Mouse (Mus musculus) hindbrain, embryonic 14.5 days (tissue): ENCODE measurements at regions not wholly inside any gene's neighbourhood (a gene's known extent, or its start where the extent isn't known, plus 50 kb on each side); places are given as distances from the start of the nearest gene placed in this dataset.

Experiments
- ATAC-seq: fragments of 200-750 bp; cut with Nextera tagmentation; 2 replicates; pipeline ENCODE4 v1.8.0; 2017; ENCODE audit warnings: moderate number of reproducible peaks, mild to moderate bottlenecking, moderate TSS enrichment, moderate library complexity; ENCODE audit not compliant: low FRiP score
- DNase-seq: peaks from one replicate; pipeline ENCODE4 v3.0.0-alpha.2; 2015; ENCODE audit warnings: low spot score
- H3K27ac ChIP-seq: fragments of 300-500 bp; sonication (generic); 2 replicates; pipeline ENCODE4 v1.5.1; 2014; ENCODE audit warnings: mild to moderate bottlenecking, moderate library complexity
- H3K27me3 ChIP-seq: fragments of 300-500 bp; sonication (generic); 2 replicates; pipeline ENCODE4 v1.6.1; 2014; ENCODE audit warnings: mild to moderate bottlenecking, low read length, mixed read lengths; ENCODE audit not compliant: control insufficient read depth, insufficient read depth
- H3K36me3 ChIP-seq: fragments of 300-500 bp; sonication (generic); replicated peaks from 2 replicates; pipeline ENCODE4 v1.6.1; 2014; ENCODE audit not compliant: control insufficient read depth, insufficient read depth
- H3K4me1 ChIP-seq: fragments of 300-500 bp; sonication (generic); replicated peaks from 2 replicates; pipeline ENCODE4 v1.6.1; 2014; ENCODE audit warnings: antibody characterized with exemption, low read length, mixed read lengths; ENCODE audit not compliant: control insufficient read depth, insufficient read depth
- H3K4me2 ChIP-seq: fragments of 300-500 bp; sonication (generic); replicated peaks from 2 replicates; pipeline ENCODE4 v1.6.1; 2014; ENCODE audit warnings: mild to moderate bottlenecking, moderate library complexity
- H3K4me3 ChIP-seq: fragments of 300-500 bp; sonication (generic); replicated peaks from 2 replicates; pipeline ENCODE4 v1.5.1; 2014; ENCODE audit warnings: mild to moderate bottlenecking, low read length
- H3K9ac ChIP-seq: fragments of 300-500 bp; sonication (generic); 2 replicates; pipeline ENCODE4 v1.6.1; 2014
- H3K9me3 ChIP-seq: fragments of 300-500 bp; sonication (generic); 2 replicates; pipeline ENCODE4 v1.6.1; 2016; ENCODE audit warnings: low read length; ENCODE audit not compliant: control insufficient read depth
- WGBS: fragments of 180-500 bp; shearing (Covaris S2); extraction: QIAGEN DNeasy Blood & Tissue Kit; methylation state at CpG from one replicate; pipeline ENCODE4 v1.1.7; 2014; 5-methylcytosine and 5-hydroxymethylcytosine counted together

DNA sequence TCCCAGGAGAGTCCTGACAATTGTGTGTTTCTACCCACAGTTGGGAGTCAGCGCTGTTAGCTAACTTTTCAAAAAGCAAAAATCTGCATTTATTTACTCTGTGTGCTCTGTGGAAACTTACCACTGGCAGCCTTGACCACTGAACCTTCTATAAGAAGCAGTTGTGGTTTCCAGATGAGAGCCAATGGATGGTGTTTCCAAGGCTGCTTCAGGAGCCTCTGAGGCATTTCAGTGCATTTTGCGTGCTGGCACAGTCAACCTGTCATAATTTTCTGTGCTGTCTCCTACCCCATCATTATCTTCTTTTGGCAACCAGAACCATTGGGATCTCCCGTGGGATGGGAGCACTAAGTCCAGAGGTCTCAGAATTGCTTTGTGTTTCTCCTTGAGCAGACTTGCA is 60.3 kb downstream of the 4930544G11Rik start:
- Histone ChIP-seq H3K4me1 (no peaks in the 10 kb centered on the region), H3K9ac (no peak overlapping the region), H3K36me3 (no peaks in the 10 kb centered on the region), H3K4me2 (no peak overlapping the region), H3K27ac (no peak overlapping the region), H3K27me3 (no peaks in the 10 kb centered on the region), H3K4me3 (no peak overlapping the region), H3K9me3 (no peaks in the 10 kb centered on the region)
- DNase-seq (no peak), ATAC-seq (no peak)
- WGBS: 89% methylated on average over 3 of the region's 3 CpGs

DNA sequence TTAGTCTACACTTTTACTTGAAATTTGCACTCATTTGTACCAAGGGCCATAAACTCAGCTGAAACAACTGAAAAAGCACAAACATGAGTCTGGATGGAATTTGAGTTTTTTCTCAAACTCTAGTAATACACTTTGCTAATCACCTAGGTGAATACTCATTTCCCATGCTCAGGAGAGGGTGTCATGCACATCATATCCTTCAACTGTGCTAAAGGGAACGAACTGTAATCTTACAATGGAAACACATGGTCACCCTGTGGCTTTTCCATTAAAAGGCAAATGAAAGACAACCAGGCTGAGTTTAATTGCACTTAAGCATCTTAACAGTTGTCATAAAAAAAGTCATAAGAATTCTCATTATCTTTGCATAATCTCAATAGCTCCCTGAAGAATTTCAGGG is 71.1 kb downstream of the 4930544G11Rik start:
- Histone ChIP-seq H3K9me3 (no peaks in the 10 kb centered on the region), H3K9ac (no peak overlapping the region), H3K27ac (no peak overlapping the region), H3K4me2 (no peak overlapping the region), H3K4me3 (no peak overlapping the region), H3K27me3 (no peaks in the 10 kb centered on the region), H3K36me3 (no peaks in the 10 kb centered on the region), H3K4me1 (no peaks in the 10 kb centered on the region)
- no peak for ATAC-seq
- DNase-seq: no peak
- 77% methylated on average over 1 of the region's 1 CpGs for WGBS

DNA sequence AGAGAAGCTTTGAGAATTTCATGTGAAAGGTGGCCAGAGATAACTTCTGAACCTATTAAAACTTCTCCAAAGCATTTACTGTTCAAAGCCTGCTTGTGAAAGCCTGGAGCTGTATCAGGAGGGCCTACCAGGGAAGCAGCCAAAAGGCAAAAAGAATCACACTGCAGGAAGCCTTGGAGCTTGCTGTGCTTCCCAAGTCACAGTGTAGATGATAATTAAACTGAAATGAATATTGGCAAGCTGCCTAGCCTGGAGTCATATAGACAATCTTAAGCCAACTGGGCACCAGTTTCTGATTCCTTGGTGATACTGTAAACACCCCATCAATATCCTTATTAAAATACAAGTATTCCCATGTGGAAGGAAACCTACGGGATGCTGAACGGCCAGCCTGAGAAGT is 84.4 kb downstream of the 4930544G11Rik start:
- H3K4me3 ChIP-seq: no peak overlapping the region
- H3K9me3 ChIP-seq: no peaks in the 10 kb centered on the region
- H3K4me2 ChIP-seq: no peak overlapping the region
- no peaks in the 10 kb centered on the region for H3K4me1 ChIP-seq
- 71% methylated on average over 2 of the region's 2 CpGs for WGBS
- DNase-seq (peak; percentile 45), ATAC-seq (peak; percentile 40; the same call in 1 of the 2 replicates)
- no peaks in the 10 kb centered on the region for H3K27me3 ChIP-seq
- H3K27ac ChIP-seq: no peak overlapping the region
- H3K36me3 ChIP-seq: no peaks in the 10 kb centered on the region
- no peak overlapping the region for H3K9ac ChIP-seq

DNA sequence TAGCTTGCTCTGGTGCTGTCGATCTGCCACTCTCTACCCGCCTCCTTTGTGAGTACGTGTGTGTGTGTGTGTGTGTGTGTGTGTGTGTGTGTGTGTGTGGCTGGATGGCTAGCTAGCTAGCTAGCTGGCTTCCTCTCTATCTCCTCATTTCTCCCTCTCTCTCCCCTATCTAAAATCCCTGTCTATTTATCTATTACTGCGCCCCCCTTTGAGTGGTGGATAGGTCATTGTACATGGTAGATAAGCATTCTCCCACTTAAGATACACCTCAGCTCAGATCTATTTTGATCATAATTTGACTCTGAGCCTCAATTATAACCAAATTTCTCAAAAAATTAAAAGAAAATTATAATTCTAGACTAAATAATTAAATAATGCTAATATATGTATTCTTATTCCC is 99.4 kb downstream of the 4930544G11Rik start:
- no peak overlapping the region for H3K27ac ChIP-seq
- H3K4me1 ChIP-seq: no peaks in the 10 kb centered on the region
- H3K4me3 ChIP-seq: no peak overlapping the region
- H3K9ac ChIP-seq: no peak overlapping the region
- no peaks in the 10 kb centered on the region for H3K27me3 ChIP-seq
- no peak for DNase-seq
- 94% methylated on average over 4 of the region's 4 CpGs for WGBS
- no peak for ATAC-seq
- H3K36me3 ChIP-seq: no peaks in the 10 kb centered on the region
- H3K4me2 ChIP-seq: no peak overlapping the region
- H3K9me3 ChIP-seq: no peaks in the 10 kb centered on the region

DNA sequence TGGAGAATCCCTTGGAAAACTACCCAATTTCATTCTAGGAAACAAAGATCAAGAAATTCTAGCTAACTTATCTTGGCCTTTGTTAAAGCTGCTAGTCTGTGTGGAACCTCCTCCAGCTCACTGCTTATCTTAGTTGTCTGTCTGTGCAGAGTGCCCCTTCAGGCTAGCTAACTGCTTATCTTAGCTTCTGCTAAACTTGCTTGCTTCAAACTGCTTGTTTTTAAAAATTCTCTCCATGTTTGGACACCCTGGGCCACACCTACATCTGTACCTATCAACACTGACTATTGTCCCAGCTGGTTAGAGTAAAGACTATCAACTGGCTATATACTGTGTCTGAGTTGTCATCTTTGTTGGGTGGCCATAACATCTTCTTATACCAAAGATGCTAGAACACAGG is 100.0 kb downstream of the 4930544G11Rik start:
- Histone ChIP-seq H3K36me3 (no peaks in the 10 kb centered on the region), H3K27ac (no peak overlapping the region), H3K4me3 (no peak overlapping the region), H3K4me2 (no peak overlapping the region), H3K27me3 (no peaks in the 10 kb centered on the region), H3K9ac (no peak overlapping the region), H3K9me3 (no peaks in the 10 kb centered on the region), H3K4me1 (no peaks in the 10 kb centered on the region)
- no peak for DNase-seq
- ATAC-seq: no peak

DNA sequence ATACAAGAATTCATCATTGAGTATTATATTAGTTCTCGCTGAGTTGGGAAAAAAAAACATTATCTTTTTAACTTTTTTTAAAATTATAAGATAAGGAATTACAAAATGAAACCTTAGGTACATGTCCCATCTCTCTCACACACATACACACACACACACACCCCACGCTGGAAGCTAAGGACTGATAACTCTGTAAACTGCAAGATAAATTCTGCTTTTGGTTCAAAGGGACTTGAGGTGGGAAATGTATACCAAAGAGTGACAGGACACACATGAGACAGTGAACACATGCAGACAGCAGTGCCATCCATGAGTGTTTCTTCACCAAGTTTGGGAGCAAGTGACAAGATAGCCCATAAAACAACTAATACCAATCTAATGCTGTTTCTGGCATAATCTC is 100.8 kb downstream of the 4930544G11Rik start:
- no peak for ATAC-seq
- Histone ChIP-seq H3K4me1 (no peaks in the 10 kb centered on the region), H3K27ac (no peak overlapping the region), H3K4me2 (no peak overlapping the region), H3K9me3 (no peaks in the 10 kb centered on the region), H3K4me3 (no peak overlapping the region), H3K27me3 (no peaks in the 10 kb centered on the region), H3K9ac (no peak overlapping the region), H3K36me3 (no peaks in the 10 kb centered on the region)
- 84% methylated on average over 2 of the region's 2 CpGs for WGBS
- DNase-seq: no peak

DNA sequence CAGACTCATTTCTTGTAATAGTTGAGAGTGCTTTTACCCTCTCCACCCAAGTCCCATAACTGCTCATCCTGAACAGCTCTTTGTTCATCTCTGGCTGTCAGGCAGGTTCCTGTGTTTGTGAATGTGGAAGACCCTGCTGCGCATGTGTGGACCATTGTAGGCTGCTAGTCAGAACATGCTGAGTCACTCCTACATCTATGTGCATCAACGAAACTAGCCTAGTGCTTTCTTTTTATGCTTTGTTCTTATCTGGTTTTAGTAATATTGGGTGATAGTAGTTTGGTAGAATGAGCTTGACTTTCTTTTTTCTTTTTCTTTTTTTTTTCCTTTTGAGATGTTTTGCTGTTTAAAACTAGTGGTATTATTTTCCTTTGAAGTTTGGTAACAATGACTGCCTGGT is 116.5 kb downstream of the 4930544G11Rik start:
- H3K9me3 ChIP-seq: no peaks in the 10 kb centered on the region
- no peak overlapping the region for H3K4me3 ChIP-seq
- H3K27me3 ChIP-seq: no peaks in the 10 kb centered on the region
- H3K36me3 ChIP-seq: no peaks in the 10 kb centered on the region
- DNase-seq: no peak
- no peak for ATAC-seq
- WGBS: 90% methylated on average over 2 of the region's 2 CpGs
- H3K27ac ChIP-seq: no peak overlapping the region
- no peak overlapping the region for H3K4me2 ChIP-seq
- no peak overlapping the region for H3K9ac ChIP-seq
- no peaks in the 10 kb centered on the region for H3K4me1 ChIP-seq

DNA sequence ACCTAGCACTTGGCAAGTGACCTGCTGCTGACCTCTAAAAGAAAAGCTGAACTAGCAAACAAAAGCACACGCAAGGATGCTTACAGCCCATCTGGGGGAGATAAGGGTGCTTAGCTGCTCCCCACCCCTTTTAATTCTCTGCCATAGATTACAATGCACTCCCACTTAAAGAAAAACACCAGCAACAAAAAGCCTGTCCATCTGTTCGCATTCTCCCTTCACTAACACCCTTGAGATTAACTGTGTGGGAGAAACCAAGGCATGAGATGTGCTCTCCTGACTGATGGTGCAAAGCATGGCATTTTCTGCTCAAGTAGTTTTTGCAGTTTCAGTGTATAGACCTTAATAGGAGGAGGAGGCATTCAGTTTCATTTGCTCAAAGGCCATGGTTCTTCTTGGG is 125.0 kb downstream of the 4930544G11Rik start:
- Histone ChIP-seq H3K9me3 (no peaks in the 10 kb centered on the region), H3K36me3 (no peaks in the 10 kb centered on the region), H3K4me2 (no peak overlapping the region), H3K27ac (no peak overlapping the region), H3K9ac (no peak overlapping the region), H3K4me1 (no peaks in the 10 kb centered on the region), H3K27me3 (no peaks in the 10 kb centered on the region), H3K4me3 (no peak overlapping the region)
- ATAC-seq (no peak; the same call in 1 of the 2 replicates), DNase-seq (no peak)
- WGBS: 15% methylated on average over 2 of the region's 2 CpGs

DNA sequence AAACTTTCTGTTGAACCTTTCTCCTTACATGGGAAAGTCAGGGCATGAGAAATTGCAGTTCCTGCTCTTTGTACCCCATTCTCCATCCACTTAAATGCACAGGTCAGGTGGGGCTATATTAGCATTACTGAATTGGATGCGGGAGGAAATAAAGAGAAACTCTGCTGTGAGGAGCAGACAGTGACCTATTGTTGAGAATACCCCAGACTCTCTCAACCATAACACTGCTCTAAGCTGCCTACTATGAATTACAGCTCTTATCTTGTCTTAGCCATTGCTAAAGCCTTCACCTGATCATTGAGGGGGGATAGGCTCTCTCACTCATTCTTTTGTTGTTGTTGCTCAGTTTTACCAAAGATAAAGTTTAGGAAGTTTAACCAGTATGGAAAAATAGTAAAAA is 126.4 kb downstream of the 4930544G11Rik start:
- no peak overlapping the region for H3K4me3 ChIP-seq
- ATAC-seq (no peak), DNase-seq (no peak)
- no peaks in the 10 kb centered on the region for H3K4me1 ChIP-seq
- no peaks in the 10 kb centered on the region for H3K9me3 ChIP-seq
- H3K27ac ChIP-seq: no peak overlapping the region
- WGBS: 19% methylated on average over 1 of the region's 1 CpGs
- H3K36me3 ChIP-seq: no peaks in the 10 kb centered on the region
- no peak overlapping the region for H3K4me2 ChIP-seq
- H3K9ac ChIP-seq: no peak overlapping the region
- no peaks in the 10 kb centered on the region for H3K27me3 ChIP-seq

DNA sequence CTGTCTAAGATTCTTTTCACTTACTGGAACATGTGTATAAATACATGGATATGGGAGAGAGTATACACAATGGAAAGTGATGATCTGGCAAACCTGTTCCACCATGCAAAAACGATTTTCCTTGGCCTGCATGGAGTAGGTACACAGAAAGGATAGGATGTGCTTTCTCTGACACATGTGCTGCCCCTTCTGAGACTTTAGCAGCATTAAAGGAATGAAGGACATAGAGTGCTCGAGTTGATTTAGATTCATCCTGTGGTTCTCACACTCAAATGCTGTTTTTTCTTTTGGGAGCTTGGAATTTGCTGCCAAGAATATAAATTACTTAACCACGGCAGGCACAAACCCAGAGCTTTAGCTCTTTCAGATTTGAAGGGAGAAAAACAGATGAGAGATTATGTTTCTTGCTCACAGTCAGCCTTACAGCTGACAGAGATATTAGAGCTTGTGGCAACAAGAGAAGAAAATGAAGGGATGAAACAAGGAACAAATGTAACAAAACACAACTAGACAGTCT is 149.2 kb downstream of the 4930544G11Rik start:
- ATAC-seq: no peak
- Histone ChIP-seq H3K4me1 (0 out of 2 replicates have a peak, but pooled peaks cover 3% of the 10 kb centered on the region), H3K4me3 (no peak overlapping the region), H3K4me2 (no peak overlapping the region), H3K9ac (no peak overlapping the region), H3K27me3 (no peaks in the 10 kb centered on the region), H3K36me3 (no peaks in the 10 kb centered on the region), H3K27ac (no peak overlapping the region; the same call in 1 of the 2 replicates), H3K9me3 (no peaks in the 10 kb centered on the region)
- DNase-seq: peak; percentile 33
- 42% methylated on average over 3 of the region's 3 CpGs for WGBS
